Mouse (Mus musculus): Measurements from ENCODE around the gene Mpdz.

GRCm38 (mm10) chr4:81396883-81397282 lies 45.7 kb downstream of the Mpdz start:
- TF ChIP-seq CTCF (IDR thresholded peaks at IDR 0.05; ENCODE audit: low read depth, low read length) (no peak), POLR2A (IDR thresholded peaks at IDR 0.05; ENCODE audit: extremely low read depth, insufficient read depth, low read length) (no peak)
